Mouse (Mus musculus) induced T-regulatory cell, adult 2 months (primary cell): ENCODE measurements at regions not wholly inside any gene's neighbourhood (a gene's known extent, or its start where the extent isn't known, plus 50 kb on each side); places are given as distances from the start of the nearest gene placed in this dataset.

ENCODE experiments used
- DNase-seq: peaks from one replicate; pipeline ENCODE4 v3.0.0-alpha.2; 2012; ENCODE audit warnings: low read depth

- no peak for DNase-seq
Observed at GRCm38 (mm10) chr12:35429473-35429872, 105.4 kb downstream of the Ahr start.

GRCm38 (mm10) chr12:35419206-35419605 lies 115.6 kb downstream of the Ahr start:
- no peak for DNase-seq

- DNase-seq: no peak
Observed at GRCm38 (mm10) chr12:35417943-35418342, 116.9 kb downstream of the Ahr start.

- DNase-seq: no peak
Observed at GRCm38 (mm10) chr12:35416583-35416982, 118.3 kb downstream of the Ahr start.

DNA sequence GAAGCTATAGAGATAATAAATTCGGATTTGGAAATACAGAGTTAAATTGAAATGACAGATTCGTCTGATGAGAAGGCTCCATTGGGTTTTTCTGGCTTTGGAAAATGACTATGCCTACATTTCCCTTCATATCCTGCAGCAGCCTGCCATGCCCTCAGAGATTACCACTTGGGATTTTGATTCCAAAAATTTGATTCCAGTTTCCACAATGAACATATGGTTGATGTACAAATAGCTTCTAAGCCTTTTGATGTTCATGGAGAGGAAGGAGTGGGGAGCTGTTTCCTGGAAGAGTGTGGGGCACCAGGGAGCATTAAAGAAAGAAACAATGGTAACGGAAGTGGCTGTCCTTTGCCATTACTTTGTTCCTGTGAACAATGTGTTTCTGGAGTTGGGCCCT lies 122.1 kb downstream of the Ahr start:
- no peak for DNase-seq

DNA sequence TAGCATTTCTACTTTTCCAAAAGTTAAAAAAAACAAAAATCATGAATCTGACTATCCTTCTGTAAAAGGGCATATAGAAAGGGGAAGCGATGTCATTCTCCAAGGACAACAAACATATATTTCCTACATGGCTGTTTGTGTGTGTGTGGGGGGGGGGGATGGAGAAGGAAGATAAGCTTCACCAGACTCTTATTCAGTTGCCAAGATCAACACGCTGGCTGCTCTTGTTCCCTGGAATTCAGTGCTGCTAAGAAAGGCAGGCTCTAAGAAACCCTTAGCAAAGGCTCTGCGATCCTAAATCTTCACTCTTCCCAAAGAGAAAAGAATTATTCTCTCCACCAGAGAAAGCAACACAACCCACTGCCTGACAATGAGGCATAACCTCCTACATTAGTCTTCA lies 126.4 kb downstream of the Ahr start:
- DNase-seq: no peak

- no peak for DNase-seq
Observed at GRCm38 (mm10) chr12:35408044-35408443, 126.8 kb downstream of the Ahr start.

GRCm38 (mm10) chr12:35401853-35402252 lies 133.0 kb downstream of the Ahr start:
- DNase-seq: no peak

DNA sequence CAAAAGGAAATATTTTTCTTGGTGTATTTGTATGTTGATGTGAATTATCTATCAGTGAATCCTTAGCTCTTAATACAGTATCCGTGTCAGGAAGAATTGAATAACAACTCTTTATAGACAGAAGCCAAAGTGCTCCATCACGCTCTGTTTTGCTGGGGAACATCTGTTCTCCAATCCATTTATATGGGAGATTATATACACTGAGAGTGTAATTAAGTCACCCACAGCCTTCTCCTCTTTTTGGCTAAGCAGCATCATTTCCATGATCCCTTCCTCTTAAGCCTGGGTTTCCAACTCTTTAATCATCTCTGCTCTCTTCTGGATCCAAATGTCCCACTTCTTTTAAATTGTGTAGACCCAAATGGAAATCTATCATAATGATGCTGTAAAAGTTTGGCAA lies 133.6 kb downstream of the Ahr start:
- no peak for DNase-seq

GRCm38 (mm10) chr12:35395211-35395610 lies 139.6 kb downstream of the Ahr start:
- DNase-seq: no peak

DNA sequence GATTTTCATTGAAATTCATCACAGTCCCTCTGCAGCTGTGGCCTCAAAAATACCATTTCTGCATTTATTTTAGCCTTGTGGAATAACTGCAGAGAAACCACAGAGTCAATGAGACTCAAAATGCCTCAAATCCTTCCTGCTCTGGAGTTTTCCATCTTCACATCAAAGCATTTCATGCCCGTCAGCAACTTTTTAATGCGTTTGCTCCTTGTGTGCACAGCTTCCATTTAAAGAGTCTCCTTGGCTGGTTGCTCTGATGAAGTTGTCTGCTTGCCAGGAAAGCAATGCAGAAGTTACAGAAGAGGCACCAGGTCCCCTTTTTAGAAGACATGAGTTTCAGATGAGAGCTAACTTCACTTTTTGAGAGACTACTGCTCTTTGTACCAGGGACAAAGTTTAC lies 142.7 kb downstream of the Ahr start:
- no peak for DNase-seq

GRCm38 (mm10) chr12:35390266-35390665 lies 144.6 kb downstream of the Ahr start:
- DNase-seq: no peak

- DNase-seq: no peak
Observed at GRCm38 (mm10) chr12:35389839-35390238, 145.0 kb downstream of the Ahr start.

DNA sequence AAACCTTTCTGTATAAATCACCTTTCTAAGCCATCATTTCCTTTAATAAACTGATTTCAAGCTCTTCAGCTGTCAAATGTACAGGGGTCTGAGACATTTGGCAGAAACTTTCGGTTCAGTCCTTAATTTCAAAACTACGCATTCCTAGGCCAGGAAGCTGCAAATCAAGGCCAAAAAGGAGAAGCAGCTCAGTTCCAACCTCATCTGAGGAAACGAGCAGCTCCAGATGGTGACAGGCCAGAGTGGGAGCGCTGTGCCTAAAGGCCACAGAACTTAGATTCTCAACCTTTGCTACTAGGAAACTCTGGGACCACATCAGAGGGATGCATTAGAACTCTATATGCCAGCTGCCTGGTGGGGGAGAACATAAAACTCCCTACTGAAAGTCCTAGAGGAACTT lies 150.6 kb downstream of the Ahr start:
- DNase-seq: no peak

- DNase-seq: no peak
Observed at GRCm38 (mm10) chr12:35377266-35377665, 157.6 kb downstream of the Ahr start.

- DNase-seq: no peak
Observed at GRCm38 (mm10) chr12:35376365-35376764, 158.5 kb downstream of the Ahr start.

DNA sequence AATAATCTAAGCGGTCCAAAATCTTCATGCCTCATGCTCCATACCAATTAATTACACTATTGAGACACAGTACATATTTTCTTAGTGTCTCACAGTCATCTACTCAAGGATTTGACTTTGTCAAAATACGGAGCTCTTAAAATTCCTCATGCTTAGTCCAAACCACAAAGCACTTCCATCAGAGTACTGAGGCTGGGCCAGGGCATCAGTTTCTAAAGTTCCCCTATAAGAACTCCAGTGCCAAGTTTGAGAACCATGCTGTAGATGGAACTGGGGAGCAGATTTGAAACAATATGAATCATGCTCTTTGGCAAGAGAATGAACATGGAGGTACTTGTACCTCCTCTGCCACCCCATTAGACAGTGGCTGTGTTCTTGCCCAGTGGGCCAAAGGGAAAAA lies 176.9 kb downstream of the Ahr start:
- no peak for DNase-seq

GRCm38 (mm10) chr12:35338191-35338954 lies 196.5 kb downstream of the Ahr start:
- DNase-seq: no peak

- DNase-seq: no peak
Observed at GRCm38 (mm10) chr12:35336314-35336713, 198.5 kb downstream of the Ahr start.

DNA sequence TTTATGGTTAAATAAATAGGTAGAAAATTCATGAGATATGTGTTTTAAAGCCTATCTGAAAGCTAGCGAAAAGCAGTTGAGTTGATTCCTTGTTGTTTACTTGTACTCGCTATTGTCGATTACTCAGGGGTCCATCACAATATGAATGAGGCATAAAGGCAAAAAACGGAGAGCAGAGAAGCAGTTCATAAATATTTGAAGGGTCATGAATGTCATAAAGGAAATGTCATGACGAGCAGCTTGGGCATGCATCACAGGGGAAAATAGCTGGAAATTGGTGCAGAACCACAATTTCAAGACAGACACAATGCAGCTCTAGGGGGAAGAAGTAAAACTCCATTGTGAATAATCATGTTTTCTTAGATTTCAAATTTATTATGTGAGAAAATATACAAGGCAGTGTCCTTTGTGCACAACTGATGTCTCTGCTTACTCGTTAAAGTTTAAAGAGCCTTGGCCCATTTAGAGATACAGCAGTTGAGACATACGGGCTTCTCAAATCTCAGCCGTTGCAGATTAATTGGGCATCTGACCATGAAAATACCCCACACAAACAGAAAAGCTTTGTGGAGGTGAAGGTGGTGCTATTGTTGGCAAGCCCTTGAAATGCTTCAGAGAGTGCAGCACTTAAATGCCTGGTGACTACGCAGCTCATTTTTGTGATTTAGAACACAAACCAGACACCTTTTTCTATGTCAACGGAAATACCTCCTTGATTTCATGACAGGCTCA lies 200.3 kb downstream of the Ahr start:
- DNase-seq: no peak

GRCm38 (mm10) chr12:35331303-35331702 lies 203.5 kb downstream of the Ahr start:
- DNase-seq: peak; percentile 65

DNA sequence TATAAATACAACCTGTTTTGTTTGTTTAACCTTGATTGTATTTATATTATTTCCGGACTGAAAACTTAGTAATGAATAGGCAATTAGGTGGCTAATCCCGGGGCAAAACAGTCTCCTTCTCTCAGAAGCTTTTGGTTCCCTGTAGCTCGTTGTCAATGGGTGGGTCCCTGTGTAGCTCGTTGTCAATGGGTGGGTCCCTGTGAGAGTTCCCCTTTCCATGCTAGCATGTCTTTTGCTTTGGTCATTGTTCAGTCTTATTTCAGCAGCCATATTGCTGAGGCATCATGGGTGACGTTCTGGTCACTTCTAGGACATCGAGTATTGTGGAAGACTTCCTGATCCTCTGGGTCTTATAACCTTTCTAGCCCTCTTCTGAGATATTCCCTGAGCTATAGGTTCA lies 205.1 kb downstream of the Ahr start:
- no peak for DNase-seq

DNA sequence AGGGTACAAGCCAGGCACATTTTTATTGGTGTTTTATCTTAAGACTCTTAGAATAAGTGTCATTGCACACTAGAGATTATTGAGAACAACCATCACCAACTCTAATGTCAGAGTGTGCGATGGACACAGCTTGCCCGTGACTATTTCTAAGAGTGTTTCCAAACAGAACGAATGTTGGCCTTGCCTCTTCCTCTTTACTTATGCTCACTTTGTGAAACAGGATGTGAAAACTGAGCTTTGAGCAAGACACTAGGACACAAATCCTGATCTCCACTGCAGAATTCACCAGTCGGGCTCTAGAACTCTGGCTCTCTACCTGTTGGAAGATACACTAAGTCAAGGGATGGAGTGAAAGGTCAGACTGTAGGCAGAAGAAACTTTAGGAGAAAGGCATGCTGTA lies 215.3 kb downstream of the Ahr start:
- DNase-seq: no peak

- no peak for DNase-seq
Observed at GRCm38 (mm10) chr12:35317046-35317445, 217.8 kb downstream of the Ahr start.
